Mouse (Mus musculus): Measurements from ENCODE around the gene Lrrc4. TPM values are rescaled to one million over a fixed set of nuclear protein-coding genes. Genes with fewer than 3 reads are reported as not detected.

Gene Lrrc4
- polyA plus RNA-seq, 1 experiment from 2014 or later: 1.2 TPM

DNA sequence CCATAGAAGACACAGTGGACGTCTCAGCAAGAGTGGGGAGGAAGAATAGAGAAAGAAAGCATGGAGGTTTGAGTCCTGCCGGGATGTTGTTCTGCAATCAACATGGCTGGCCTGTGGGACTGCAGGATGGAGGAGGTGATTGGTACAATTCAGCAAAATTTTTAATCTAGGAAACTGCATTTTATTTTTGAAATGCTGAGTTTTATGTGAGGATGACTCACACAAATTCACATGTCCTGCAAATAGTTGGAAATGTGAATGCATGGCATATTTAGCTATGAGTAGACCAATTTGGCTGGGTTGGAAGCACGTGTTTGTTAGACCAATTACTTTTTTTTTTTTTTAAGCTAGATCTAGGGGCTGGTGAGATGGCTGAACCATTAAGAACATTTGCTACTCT is 134.3 kb downstream of the Lrrc4 start:
- Histone ChIP-seq H3K9me3 (replicated peaks) (no peaks in the 10 kb centered on the region), H3K36me3 (no peaks in the 10 kb centered on the region), H3K27me3 (no peaks in the 10 kb centered on the region), H3K27ac (replicated peaks) (no peak overlapping the region), H3K4me2 (replicated peaks) (no peak overlapping the region), H3K4me1 (no peaks in the 10 kb centered on the region), H3K4me3 (replicated peaks) (no peak overlapping the region), H3K9ac (no peak overlapping the region)
- ATAC-seq (ENCODE audit: insufficient number of reproducible peaks, low FRiP score, low TSS enrichment, low read depth): no peak
- 84% methylated on average over 3 of the region's 3 CpGs for WGBS

DNA sequence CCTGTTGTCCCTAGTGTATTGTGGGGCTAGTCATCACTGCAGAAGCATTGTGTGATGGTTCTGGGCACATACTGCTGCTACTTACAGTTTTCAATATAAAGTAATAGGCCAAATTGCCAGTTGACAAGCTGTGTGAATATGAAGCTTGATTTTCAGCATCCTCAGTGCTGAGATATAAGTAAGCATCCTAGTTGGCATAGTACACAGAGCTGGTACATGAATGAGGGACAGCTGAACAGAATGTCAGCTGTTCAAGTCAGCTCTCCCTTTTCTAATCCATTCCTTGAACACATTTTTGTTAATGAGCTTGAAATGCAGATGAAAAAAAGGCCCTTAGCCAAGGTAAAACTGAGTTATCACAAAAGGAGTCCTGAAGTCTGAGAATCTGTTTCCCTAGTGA is 138.9 kb downstream of the Lrrc4 start:
- Histone ChIP-seq H3K4me1 (no peaks in the 10 kb centered on the region), H3K4me2 (replicated peaks) (no peak overlapping the region), H3K27me3 (no peaks in the 10 kb centered on the region), H3K36me3 (no peaks in the 10 kb centered on the region), H3K9ac (no peak overlapping the region), H3K4me3 (replicated peaks) (no peak overlapping the region), H3K27ac (replicated peaks) (no peak overlapping the region), H3K9me3 (replicated peaks) (no peaks in the 10 kb centered on the region)
- ATAC-seq (ENCODE audit: insufficient number of reproducible peaks, low FRiP score, low TSS enrichment, low read depth): no peak

DNA sequence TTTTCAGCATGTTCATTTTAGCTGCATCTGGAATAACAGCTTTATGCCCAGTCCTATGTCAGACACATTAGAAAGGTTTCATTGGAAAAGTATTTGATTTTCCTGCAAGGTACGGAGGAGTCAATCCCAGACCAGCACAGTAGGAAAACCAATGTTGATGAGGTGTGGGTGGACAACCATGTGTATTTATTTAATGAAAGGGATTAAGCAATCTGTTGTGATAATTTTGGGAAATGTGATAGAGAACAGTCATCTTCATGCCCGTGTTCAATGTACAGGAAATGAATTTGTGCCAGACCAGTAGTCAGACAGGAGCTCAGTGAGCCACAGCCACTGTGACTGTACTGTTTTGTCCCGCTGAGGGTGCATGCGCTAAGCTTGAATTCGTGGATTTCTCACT is 143.8 kb downstream of the Lrrc4 start:
- WGBS: 78% methylated on average over 5 of the region's 5 CpGs
- no peak for ATAC-seq (ENCODE audit: insufficient number of reproducible peaks, low FRiP score, low TSS enrichment, low read depth)

DNA sequence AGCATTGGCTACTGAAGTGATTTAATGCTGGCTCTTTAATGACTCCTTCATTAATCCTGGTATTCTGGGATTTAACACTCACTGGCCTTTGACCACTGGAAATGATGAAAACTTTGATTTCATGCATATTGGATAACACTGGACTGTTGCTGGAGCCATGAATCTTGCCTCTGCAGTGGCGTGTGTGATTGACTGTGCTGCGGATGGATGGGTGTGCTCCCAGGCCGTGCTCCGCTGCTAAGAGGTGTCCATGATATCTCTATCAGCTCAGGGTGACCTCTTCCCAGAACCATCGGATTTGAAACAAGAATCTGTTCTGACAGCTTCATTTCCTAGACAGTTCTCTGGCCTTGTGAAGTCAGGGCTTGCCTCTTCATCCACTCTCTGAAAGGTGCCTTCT is 145.8 kb downstream of the Lrrc4 start:
- no peak overlapping the region for H3K4me2 ChIP-seq (replicated peaks)
- 81% methylated on average over 5 of the region's 5 CpGs for WGBS
- no peak for ATAC-seq (ENCODE audit: insufficient number of reproducible peaks, low FRiP score, low TSS enrichment, low read depth)
- no peak overlapping the region for H3K27ac ChIP-seq (replicated peaks)
- H3K36me3 ChIP-seq: 0 out of 2 replicates have a peak, but pooled peaks cover 4% of the 10 kb centered on the region
- H3K4me1 ChIP-seq: no peaks in the 10 kb centered on the region
- H3K9me3 ChIP-seq (replicated peaks): no peaks in the 10 kb centered on the region
- H3K9ac ChIP-seq: no peak overlapping the region
- no peaks in the 10 kb centered on the region for H3K27me3 ChIP-seq
- no peak overlapping the region for H3K4me3 ChIP-seq (replicated peaks)

More for the DNA sequence above, 143.8 kb downstream of the Lrrc4 start:
- Histone ChIP-seq H3K4me2 (replicated peaks) (no peak overlapping the region), H3K9ac (no peak overlapping the region), H3K4me3 (replicated peaks) (no peak overlapping the region), H3K36me3 (0 out of 2 replicates have a peak, but pooled peaks cover 4% of the 10 kb centered on the region), H3K27me3 (no peaks in the 10 kb centered on the region), H3K4me1 (no peaks in the 10 kb centered on the region), H3K9me3 (replicated peaks) (no peaks in the 10 kb centered on the region), H3K27ac (replicated peaks) (no peak overlapping the region)

DNA sequence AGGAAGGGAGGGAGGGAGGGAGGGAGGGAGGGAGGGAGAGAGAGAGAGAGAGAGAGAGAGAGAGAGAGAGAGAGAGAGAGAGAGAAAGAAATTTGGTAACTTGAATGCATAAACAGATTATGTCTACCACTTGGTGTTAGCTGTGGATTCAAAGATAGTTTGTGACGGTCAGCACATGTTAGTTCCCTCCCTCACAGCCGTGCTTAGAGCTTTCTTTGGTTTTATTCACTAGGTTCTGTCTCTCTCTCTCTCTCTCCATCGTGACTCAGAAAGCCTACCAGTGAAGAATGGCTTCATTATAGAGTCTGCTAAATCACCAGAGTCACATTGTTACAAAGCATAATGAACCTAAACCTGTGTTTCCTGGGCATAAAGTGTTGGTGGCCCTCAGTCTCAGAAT is 146.5 kb downstream of the Lrrc4 start:
- H3K4me1 ChIP-seq: no peaks in the 10 kb centered on the region
- H3K9me3 ChIP-seq (replicated peaks): no peaks in the 10 kb centered on the region
- H3K27ac ChIP-seq (replicated peaks): no peak overlapping the region
- 63% methylated on average over 3 of the region's 3 CpGs for WGBS
- ATAC-seq (ENCODE audit: insufficient number of reproducible peaks, low FRiP score, low TSS enrichment, low read depth): no peak
- no peak overlapping the region for H3K4me2 ChIP-seq (replicated peaks)
- no peaks in the 10 kb centered on the region for H3K27me3 ChIP-seq
- H3K36me3 ChIP-seq: 0 out of 2 replicates have a peak, but pooled peaks cover 4% of the 10 kb centered on the region
- H3K4me3 ChIP-seq (replicated peaks): no peak overlapping the region
- no peak overlapping the region for H3K9ac ChIP-seq

DNA sequence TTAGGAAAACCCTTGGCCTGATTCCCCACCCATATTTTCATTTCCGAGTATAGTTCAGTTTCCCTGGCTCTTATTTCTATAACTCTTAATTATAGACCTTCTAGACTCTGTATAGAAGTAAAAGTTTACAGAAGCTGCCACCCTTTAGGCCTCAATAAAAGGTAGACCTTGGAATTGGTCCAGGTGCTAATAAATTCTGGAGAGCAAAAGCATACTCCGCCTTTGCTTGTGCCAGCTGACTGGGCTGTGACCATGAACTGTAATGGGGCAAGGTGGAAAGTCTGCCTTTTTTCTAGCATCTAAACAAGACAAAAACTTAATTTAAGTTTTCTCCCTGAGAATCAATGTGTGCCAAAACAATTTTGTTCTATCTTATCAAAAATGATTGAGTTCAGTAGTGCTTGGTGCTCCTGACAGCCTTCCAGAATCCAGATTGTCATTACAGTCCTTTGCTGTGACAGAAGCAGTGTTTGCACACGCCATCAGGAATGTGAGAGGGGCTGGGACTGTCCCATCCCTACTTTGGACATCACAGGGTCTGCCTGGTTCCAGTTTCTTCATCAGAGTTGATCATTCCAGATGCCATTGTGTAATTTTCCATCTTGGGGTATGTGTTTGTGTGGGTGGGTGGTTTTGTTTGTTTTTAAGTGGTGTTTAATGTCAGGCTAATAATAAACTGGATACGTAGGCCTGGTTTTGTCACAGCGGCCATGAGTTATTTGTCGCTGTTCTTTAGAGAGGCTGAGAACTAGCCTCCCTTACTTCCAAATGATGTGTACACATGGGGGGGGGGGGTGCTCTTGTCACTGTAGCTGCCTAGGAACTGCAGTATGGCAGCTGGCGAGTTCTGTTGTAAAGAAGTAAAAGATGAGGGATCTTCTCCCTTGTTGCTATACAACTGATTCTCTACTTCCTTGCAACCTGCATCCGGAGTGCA is 149.8 kb downstream of the Lrrc4 start:
- Histone ChIP-seq H3K36me3 (0 out of 2 replicates have a peak, but pooled peaks cover 4% of the 10 kb centered on the region), H3K4me1 (no peaks in the 10 kb centered on the region), H3K27ac (replicated peaks) (no peak overlapping the region), H3K9ac (no peak overlapping the region), H3K9me3 (replicated peaks) (no peaks in the 10 kb centered on the region), H3K27me3 (no peaks in the 10 kb centered on the region), H3K4me3 (replicated peaks) (no peak overlapping the region), H3K4me2 (replicated peaks) (no peak overlapping the region)
- no peak for ATAC-seq (ENCODE audit: insufficient number of reproducible peaks, low FRiP score, low TSS enrichment, low read depth)
- 80% methylated on average over 8 of the region's 8 CpGs for WGBS

DNA sequence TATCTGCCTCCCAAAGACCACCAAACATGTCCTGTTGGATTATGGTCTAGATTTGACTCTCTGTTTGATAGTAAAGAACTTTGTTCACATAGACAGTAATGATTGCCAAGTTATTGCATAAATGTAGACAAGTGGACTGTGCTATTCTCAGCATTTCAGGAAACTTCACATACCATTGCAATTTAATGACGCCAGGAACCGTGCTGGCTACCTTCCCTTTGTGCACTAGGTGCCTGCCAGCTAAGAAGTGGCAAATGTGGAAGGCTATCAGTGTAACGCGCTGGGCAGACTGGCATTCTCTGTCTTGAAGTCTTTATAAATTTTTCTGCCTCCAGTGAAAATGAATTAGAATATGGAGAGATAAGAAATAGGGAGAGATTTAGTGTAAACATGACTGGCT is 151.0 kb downstream of the Lrrc4 start:
- Histone ChIP-seq H3K4me3 (replicated peaks) (no peak overlapping the region), H3K27me3 (no peaks in the 10 kb centered on the region), H3K9ac (no peak overlapping the region), H3K4me2 (replicated peaks) (no peak overlapping the region), H3K27ac (replicated peaks) (no peak overlapping the region), H3K9me3 (replicated peaks) (no peaks in the 10 kb centered on the region), H3K4me1 (no peaks in the 10 kb centered on the region), H3K36me3 (no peaks in the 10 kb centered on the region)
- 80% methylated on average over 4 of the region's 4 CpGs for WGBS
- ATAC-seq (ENCODE audit: insufficient number of reproducible peaks, low FRiP score, low TSS enrichment, low read depth): no peak

DNA sequence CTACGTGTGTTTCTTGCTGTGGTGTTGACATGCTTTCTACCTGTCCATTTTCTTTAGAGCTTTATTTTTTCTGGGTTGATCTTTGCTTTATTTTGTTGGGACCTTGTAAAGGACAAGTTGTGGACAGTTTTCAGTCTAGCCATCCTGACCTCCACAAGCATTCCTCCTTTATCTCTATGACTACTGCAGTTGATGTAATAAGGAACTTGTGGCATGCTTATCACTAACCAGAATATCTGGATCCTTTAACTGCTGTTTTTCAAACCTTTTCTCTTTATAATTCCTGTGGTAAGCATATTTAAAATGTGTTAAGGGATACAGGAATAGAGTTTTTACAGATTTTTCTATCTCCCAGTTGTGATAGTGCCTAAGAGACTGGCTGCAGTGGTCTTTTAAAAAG is 152.7 kb downstream of the Lrrc4 start:
- H3K4me2 ChIP-seq (replicated peaks): no peak overlapping the region
- 87% methylated on average over 1 of the region's 1 CpGs for WGBS

DNA sequence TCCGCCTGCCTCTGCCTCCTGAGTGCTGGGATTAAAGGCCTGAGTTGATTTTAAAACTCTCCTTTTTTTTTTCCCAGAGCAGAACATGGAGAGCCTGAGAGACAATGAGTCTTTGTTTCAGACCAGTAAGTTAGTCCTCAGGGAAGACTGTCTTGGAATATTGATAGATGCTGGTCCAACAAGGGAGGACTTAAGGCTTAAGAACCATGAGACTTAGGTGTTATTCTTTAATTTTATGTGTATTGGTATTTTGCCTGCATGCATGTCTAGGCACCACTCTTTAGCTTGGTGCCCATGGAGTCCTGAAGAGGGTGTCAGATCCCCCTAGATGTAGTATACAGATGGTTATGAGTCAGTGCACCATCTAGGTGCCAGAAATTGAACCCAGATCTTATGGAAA is 156.9 kb downstream of the Lrrc4 start:
- no peak overlapping the region for H3K9ac ChIP-seq
- no peak overlapping the region for H3K4me3 ChIP-seq (replicated peaks)
- H3K9me3 ChIP-seq (replicated peaks): no peaks in the 10 kb centered on the region
- H3K27me3 ChIP-seq: no peaks in the 10 kb centered on the region
- no peaks in the 10 kb centered on the region for H3K36me3 ChIP-seq
- WGBS: 91% methylated on average over 1 of the region's 1 CpGs
- H3K27ac ChIP-seq (replicated peaks): no peak overlapping the region
- ATAC-seq (ENCODE audit: insufficient number of reproducible peaks, low FRiP score, low TSS enrichment, low read depth): no peak
- H3K4me1 ChIP-seq: no peaks in the 10 kb centered on the region
- no peak overlapping the region for H3K4me2 ChIP-seq (replicated peaks)

More for the DNA sequence above, 152.7 kb downstream of the Lrrc4 start:
- Histone ChIP-seq H3K27me3 (no peaks in the 10 kb centered on the region), H3K9ac (no peak overlapping the region), H3K27ac (replicated peaks) (no peak overlapping the region), H3K36me3 (no peaks in the 10 kb centered on the region), H3K4me3 (replicated peaks) (no peak overlapping the region), H3K4me1 (no peaks in the 10 kb centered on the region), H3K9me3 (replicated peaks) (no peaks in the 10 kb centered on the region)
- ATAC-seq (ENCODE audit: insufficient number of reproducible peaks, low FRiP score, low TSS enrichment, low read depth): no peak

DNA sequence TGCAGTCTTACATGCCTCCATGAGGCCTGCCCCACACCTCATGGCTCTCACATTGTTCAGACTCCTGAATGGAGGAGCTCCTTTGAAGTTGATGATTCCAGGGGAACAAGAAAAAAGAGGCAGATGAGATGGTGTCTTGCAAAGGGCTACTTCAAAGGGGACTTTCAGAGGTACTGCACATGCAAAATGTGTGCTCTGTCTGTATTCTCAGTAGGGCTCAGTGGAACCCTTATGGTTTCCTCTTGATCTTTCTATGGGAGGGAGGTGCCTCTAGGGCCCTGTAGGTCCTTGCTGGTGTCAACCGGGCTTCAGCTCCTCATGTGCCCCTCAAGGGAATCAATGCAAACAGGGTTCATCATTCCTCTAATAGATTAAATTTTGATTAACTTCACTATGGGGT is 159.2 kb downstream of the Lrrc4 start:
- Histone ChIP-seq H3K27ac (replicated peaks) (no peak overlapping the region), H3K4me3 (replicated peaks) (no peak overlapping the region), H3K27me3 (no peaks in the 10 kb centered on the region), H3K9ac (no peak overlapping the region), H3K4me2 (replicated peaks) (no peak overlapping the region), H3K4me1 (no peaks in the 10 kb centered on the region), H3K9me3 (replicated peaks) (no peaks in the 10 kb centered on the region), H3K36me3 (peaks cover 5% of the 10 kb centered on the region; the same call in 1 of the 2 replicates)
- no peak for ATAC-seq (ENCODE audit: insufficient number of reproducible peaks, low FRiP score, low TSS enrichment, low read depth)
- WGBS: 76% methylated on average over 1 of the region's 1 CpGs

DNA sequence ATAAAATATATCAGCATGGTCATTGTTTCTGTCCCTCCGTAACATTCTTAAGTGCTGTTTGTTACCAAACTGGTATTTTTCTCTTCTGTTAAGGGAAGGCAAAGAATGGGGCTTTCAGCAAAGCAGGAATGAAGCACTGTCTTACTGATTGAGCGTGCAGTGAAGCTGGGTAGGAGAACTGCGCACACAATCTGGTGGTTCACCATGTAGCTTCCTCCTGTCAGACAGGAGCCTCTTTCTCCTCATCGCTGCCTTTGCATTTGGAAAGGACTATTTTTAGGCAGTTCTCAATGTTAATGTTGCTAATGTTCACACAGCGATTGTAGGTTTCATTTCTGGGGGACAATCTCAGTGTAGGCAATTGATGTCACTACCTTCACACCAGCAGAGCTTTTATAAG is 162.3 kb downstream of the Lrrc4 start:
- Histone ChIP-seq H3K4me3 (replicated peaks) (no peak overlapping the region), H3K27me3 (no peaks in the 10 kb centered on the region), H3K27ac (replicated peaks) (no peak overlapping the region), H3K4me1 (no peaks in the 10 kb centered on the region), H3K4me2 (replicated peaks) (no peak overlapping the region), H3K36me3 (peaks cover 5% of the 10 kb centered on the region; the same call in 1 of the 2 replicates), H3K9me3 (replicated peaks) (no peaks in the 10 kb centered on the region), H3K9ac (no peak overlapping the region)
- ATAC-seq (ENCODE audit: insufficient number of reproducible peaks, low FRiP score, low TSS enrichment, low read depth): no peak
- 93% methylated on average over 5 of the region's 5 CpGs for WGBS

DNA sequence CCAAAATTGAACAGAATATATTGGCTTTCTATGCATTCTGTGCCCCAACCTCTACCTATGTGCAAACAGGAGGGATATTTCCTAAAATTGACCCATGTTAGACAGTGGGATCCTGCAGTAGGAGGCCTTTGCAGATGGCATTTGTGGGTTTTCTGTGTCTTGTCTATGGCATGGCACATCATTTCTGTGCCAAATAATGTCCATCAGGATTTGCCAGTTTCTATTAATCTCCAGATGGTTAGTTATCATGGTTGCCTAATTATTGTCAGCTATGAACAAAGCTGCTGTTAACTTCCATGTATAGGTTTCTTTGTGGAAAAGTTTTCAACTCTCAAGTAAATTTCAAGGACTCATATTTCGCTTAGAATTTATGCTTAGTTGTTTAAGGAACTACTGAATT is 164.0 kb downstream of the Lrrc4 start:
- ATAC-seq (ENCODE audit: insufficient number of reproducible peaks, low FRiP score, low TSS enrichment, low read depth): no peak
- H3K36me3 ChIP-seq: peaks cover 5% of the 10 kb centered on the region; the same call in 1 of the 2 replicates
- H3K27ac ChIP-seq (replicated peaks): no peak overlapping the region
- no peaks in the 10 kb centered on the region for H3K9me3 ChIP-seq (replicated peaks)
- H3K4me1 ChIP-seq: no peaks in the 10 kb centered on the region
- no peaks in the 10 kb centered on the region for H3K27me3 ChIP-seq
- no peak overlapping the region for H3K4me3 ChIP-seq (replicated peaks)
- 97% methylated on average over 1 of the region's 1 CpGs for WGBS
- H3K4me2 ChIP-seq (replicated peaks): no peak overlapping the region
- no peak overlapping the region for H3K9ac ChIP-seq

Measured in embryonic facial prominence, embryonic 15.5 days (tissue).